Mouse (Mus musculus) G1E (cell line): ENCODE data around the gene Tmco4.

Experiments used
- CTCF ChIP-seq: IDR thresholded peaks from 2 replicates; pipeline ENCODE4 v1.5.1; 2012; ENCODE audit warnings: low read depth, low read length, inconsistent platforms, mixed read lengths
- TAL1 ChIP-seq: conservative IDR thresholded peaks from 2 replicates; pipeline ENCODE4 v1.6.1; 2012; ENCODE audit warnings: low read depth, low read length, inconsistent platforms, mixed read lengths

- no peak for TF ChIP-seq CTCF
- no peak for TF ChIP-seq TAL1
Observed at GRCm38 (mm10) chr4:138972139-138972826, 405 bp upstream of the Tmco4 start.
